In the genomic region with DNA sequence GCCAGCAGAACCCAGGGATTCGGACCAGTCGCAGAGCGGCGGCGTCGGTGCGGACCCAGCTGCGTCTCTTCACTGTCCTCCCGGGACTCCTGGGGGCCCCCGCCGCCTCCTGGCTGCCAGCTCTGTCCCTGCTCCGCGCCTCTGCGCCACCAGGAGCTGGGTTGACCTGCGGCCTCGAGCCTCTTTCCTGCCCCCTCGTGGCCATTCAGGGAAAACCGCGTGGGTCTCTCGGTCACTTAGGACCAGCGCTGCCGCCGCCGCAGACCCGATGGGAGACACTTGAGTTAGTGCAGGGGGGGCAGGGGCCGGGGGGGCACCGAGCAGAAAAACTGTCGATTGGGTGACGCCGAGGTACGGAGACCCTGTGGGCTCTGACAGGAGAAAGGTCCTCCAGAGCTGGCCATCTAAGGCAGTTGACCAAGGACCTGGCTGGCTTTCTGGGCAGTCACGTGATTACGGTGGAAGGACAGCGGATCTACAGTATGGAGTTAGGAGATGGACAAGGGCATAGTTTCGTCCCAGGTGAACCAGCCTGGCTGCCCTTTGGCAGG, we compare ENCODE assay signal across 9 mouse cellular contexts. TPM values are rescaled to one million over a fixed set of nuclear protein-coding genes. Genes with fewer than 3 reads are reported as not detected.
DNase-seq lines count a peak whose midpoint lies in the region; ATAC-seq and TF ChIP-seq lines count a peak whose summit lies in the region.
"Had no signal": no experiment of that assay in that cellular context is flagged by ENCODE, and none has a peak within 500 bp of the region (broad histone marks: within the 10 kb centered on the region; RNA-seq: fewer than 3 reads in every experiment).

No protein-coding gene starts in this region.

- peak; percentile 68 for DNase-seq in 3T3-L1 (ENCODE audit: low read depth, low spot score)
- DNase-seq in brain, embryonic 14.5 days (ENCODE audit: low read depth) = peak; percentile 88
- DNase-seq in naive thymus-derived CD4-positive, alpha-beta T cell, adult 2 months (ENCODE audit: low read depth) = peak; percentile 9
- peak; percentile 49 to 83 for DNase-seq in spleen, postnatal 4 days (ENCODE audit: low spot score in 2 of 2)

- peak overlapping the region; percentile 73 for H3K9ac ChIP-seq in heart, embryonic 13.5 days
- H3K9ac ChIP-seq in kidney, embryonic 16.5 days (replicated peaks; ENCODE audit: low read length) = peak overlapping the region; percentile 67
- no peak overlapping the region; the same call in 1 of the 2 replicates for H3K9ac ChIP-seq in liver, embryonic 12.5 days

- WGBS in heart, embryonic 13.5 days = 2% methylated on average over 35 of the region's 35 CpGs
- WGBS in kidney, embryonic 16.5 days = 1% methylated on average over 35 of the region's 35 CpGs
- 3% methylated on average over 35 of the region's 35 CpGs for WGBS in liver, embryonic 12.5 days (ENCODE audit: insufficient replicate concordance)

- ATAC-seq in erythroid progenitor cell, adult 5-6 weeks (replicated peaks; ENCODE audit: low FRiP score, poor library complexity, severe bottlenecking) = peak; percentile 46; the same call in 1 of the 2 replicates
- no peak for ATAC-seq in heart, embryonic 13.5 days (ENCODE audit: extremely low read depth, insufficient number of reproducible peaks, low FRiP score, low TSS enrichment)
- ATAC-seq in kidney, embryonic 16.5 days (ENCODE audit: low FRiP score, low TSS enrichment) = peak; percentile 71
- ATAC-seq in liver, embryonic 12.5 days = peak; percentile 58; the same call in 1 of the 2 replicates

- H3K27me3 ChIP-seq in heart, embryonic 13.5 days (replicated peaks) = peaks cover 66% of the 10 kb centered on the region
- H3K27me3 ChIP-seq in kidney, embryonic 16.5 days (ENCODE audit: insufficient read depth, low read length) = peaks cover 35% of the 10 kb centered on the region
- peaks cover 60% of the 10 kb centered on the region for H3K27me3 ChIP-seq in liver, embryonic 12.5 days (replicated peaks)

- H3K4me2 ChIP-seq in heart, embryonic 13.5 days = peak overlapping the region; percentile 87
- H3K4me2 ChIP-seq in kidney, embryonic 16.5 days (replicated peaks; ENCODE audit: low read depth, low read length) = peak overlapping the region; percentile 82
- H3K4me2 ChIP-seq in liver, embryonic 12.5 days = peak overlapping the region; percentile 64

- H3K27ac ChIP-seq in heart, embryonic 13.5 days (replicated peaks) = no peak overlapping the region
- H3K27ac ChIP-seq in kidney, embryonic 16.5 days (ENCODE audit: low read length) = peak overlapping the region; percentile 61
- H3K27ac ChIP-seq in liver, embryonic 12.5 days = no peak overlapping the region

- no peaks in the 10 kb centered on the region for H3K36me3 ChIP-seq in heart, embryonic 13.5 days
- H3K36me3 ChIP-seq in kidney, embryonic 16.5 days (ENCODE audit: insufficient read depth, low read length) = no peaks in the 10 kb centered on the region
- no peaks in the 10 kb centered on the region for H3K36me3 ChIP-seq in liver, embryonic 12.5 days
- H3K36me3 ChIP-seq: G1E had no signal

- no peaks in the 10 kb centered on the region for H3K9me3 ChIP-seq in heart, embryonic 13.5 days
- no peaks in the 10 kb centered on the region for H3K9me3 ChIP-seq in kidney, embryonic 16.5 days (ENCODE audit: low read length)
- no peaks in the 10 kb centered on the region for H3K9me3 ChIP-seq in liver, embryonic 12.5 days (replicated peaks)
- H3K9me3 ChIP-seq: G1E had no signal

- TF ChIP-seq CTCF in brain, embryonic 14.5 days (IDR thresholded peaks at IDR 0.05; ENCODE audit: borderline replicate concordance, extremely low read depth, insufficient read depth, insufficient read length) = peak; percentile 88

- peaks cover 40% of the 10 kb centered on the region for H3K4me1 ChIP-seq in heart, embryonic 13.5 days
- H3K4me1 ChIP-seq in kidney, embryonic 16.5 days (ENCODE audit: insufficient read depth, low read length) = peaks cover 50% of the 10 kb centered on the region
- H3K4me1 ChIP-seq in liver, embryonic 12.5 days = peaks cover 9% of the 10 kb centered on the region; the same call in 1 of the 2 replicates

- H3K4me3 ChIP-seq in heart, embryonic 13.5 days = peak overlapping the region; percentile 58
- H3K4me3 ChIP-seq in kidney, embryonic 16.5 days (ENCODE audit: low read length) = peak overlapping the region; percentile 53
- H3K4me3 ChIP-seq in liver, embryonic 12.5 days = peak overlapping the region; percentile 44

- no peak for TF ChIP-seq POLR2A in brain, embryonic 14.5 days (IDR thresholded peaks at IDR 0.05; ENCODE audit: borderline replicate concordance, extremely low read depth, insufficient read depth, insufficient read length, poor library complexity, severe bottlenecking)

RNA-seq across cellular contexts. Expression of gene Tmem174, which starts 48.2 kb away (rescaled TPM):
- not detected in 2 replicates for polyA plus RNA-seq in brain, embryonic 14.5 days (2012; rRNA removed)
- total RNA-seq in erythroid progenitor cell, adult 5-6 weeks (2015; ENCODE audit: low replicate concordance) = not detected in 2 replicates
- total RNA-seq in erythroid progenitor cell, adult 5-6 weeks (2017; ENCODE audit: low replicate concordance) = not detected in 2 replicates
- polyA plus RNA-seq in heart, embryonic 13.5 days (2015; fragmentation: Nextera tagmentation; extraction: Ambion mirVana) = not detected in 2 replicates
- polyA plus RNA-seq in kidney, embryonic 16.5 days (2015; fragmentation: Nextera tagmentation; extraction: Ambion mirVana) = 41.1 and 44.3 TPM in 2 replicates
- not detected in 2 replicates for polyA plus RNA-seq in liver, embryonic 12.5 days (2016; fragmentation: Nextera tagmentation; extraction: Ambion mirVana)
- polyA plus RNA-seq: G1E had no signal

Comparison
In these comparisons a context has a peak if more than half of its experiments do, and no peak if none do; other contexts are left out.
1. DNase-seq: peak in every context shown above with its lines; median percentile 88 in brain, embryonic 14.5 days; 68 in 3T3-L1; 66 in spleen, postnatal 4 days; 9 in naive thymus-derived CD4-positive, alpha-beta T cell, adult 2 months.
2. RNA of gene Tmem174, which starts 48.2 kb away (polyA plus RNA-seq): 41.1 to 44.3 TPM in kidney, embryonic 16.5 days; not detected in heart, embryonic 13.5 days, not detected in brain, embryonic 14.5 days and not detected in liver, embryonic 12.5 days; every median in the first group is over 10 times any median in the second.
3. Peak in every context shown above with its lines, with median percentiles within 50 percentile points of each other: H3K4me2 ChIP-seq and H3K4me3 ChIP-seq.